Mouse (Mus musculus): ENCODE results near the gene Abhd12b.
A peak's percentile ranks its signal among the peaks of the same experiment; 100 is the strongest.
"Not testable (repeated sequence)": the region's sequence is repeated elsewhere in the genome, so short reads cannot be mapped to it uniquely, and the experiment has no call there.

Gene Abhd12b

DNA sequence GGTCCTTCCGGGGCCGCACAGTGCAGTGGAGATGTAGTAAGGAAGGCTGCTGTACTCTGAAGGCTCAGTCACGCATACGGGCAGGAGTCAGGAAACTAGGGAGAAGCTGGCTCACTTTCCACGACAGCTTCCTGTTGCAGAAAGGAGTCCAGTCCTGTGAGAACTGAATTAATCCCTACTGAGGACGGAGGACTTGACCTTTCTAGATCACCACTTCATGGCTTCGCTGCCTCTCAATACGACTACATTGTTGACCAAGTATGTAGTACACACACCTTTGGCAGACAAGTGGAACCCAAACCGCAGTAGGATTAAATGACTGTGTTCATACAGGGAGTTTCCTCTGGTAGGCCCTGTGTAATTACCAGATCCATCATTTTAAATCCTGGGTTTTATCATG is 16.3 kb upstream of the Abhd12b start:
- no peak for DNase-seq (ENCODE audit: low spot score in 2 of 2)

- no peak for DNase-seq (ENCODE audit: low spot score in 2 of 2)
Measured at GRCm38 (mm10) chr12:70139871-70140270, 14.1 kb upstream of the Abhd12b start.

- DNase-seq (ENCODE audit: low spot score in 2 of 2): no peak
Measured at GRCm38 (mm10) chr12:70140542-70140941, 13.4 kb upstream of the Abhd12b start.

DNA sequence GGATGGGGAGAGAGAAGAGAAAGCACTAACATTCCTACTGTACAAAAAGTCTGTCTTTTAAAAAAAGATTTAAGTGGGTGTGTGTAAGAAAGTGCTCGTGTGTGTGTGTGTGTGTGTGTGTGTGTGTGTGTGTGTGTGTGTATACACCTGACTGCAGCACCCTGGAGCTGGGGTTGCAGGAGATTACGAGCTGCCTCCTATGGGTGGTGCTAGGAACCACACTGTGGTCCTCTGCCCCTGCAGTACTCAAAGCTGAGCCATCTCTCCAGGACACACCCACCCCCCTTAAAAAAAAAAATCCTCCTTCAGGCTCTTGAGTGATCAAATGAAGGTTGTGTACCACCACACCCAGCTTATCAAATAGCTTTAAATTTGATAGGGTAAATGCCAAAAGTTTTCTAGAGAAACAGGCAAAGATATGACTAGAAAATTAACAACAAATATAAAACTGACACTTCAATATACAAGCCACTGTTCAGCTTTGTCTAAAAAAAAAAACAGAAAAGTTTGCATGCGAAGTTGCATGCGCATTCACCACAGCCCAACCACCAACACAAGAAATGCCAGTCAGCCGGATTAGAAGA is 12.9 kb upstream of the Abhd12b start:
- DNase-seq (ENCODE audit: low spot score in 2 of 2): no peak

DNA sequence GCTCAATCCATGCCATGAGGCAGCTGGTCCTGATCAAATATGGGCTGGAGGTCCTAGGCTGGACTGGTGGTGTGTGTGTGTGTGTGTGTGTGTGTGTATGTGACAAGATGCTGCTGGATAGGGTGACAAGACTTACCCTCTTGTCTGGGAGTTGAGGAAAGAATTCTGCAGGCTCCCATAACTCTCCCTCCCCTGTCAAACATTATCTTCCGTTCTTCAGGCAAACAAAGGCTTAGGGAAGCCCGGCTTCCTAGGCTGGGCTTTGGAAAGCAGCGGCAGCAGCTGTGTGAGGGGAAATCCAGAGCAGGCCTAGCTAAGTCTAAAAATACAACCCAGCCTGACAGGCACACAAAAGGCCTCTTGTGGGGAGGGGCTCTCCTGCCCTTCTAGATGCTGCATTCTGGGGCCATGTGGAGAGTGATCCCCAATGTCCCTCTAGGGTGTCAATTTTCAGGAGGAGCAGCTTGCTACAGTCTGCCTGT is 9.8 kb upstream of the Abhd12b start:
- DNase-seq (ENCODE audit: low spot score in 2 of 2): not testable (repeated sequence)

DNA sequence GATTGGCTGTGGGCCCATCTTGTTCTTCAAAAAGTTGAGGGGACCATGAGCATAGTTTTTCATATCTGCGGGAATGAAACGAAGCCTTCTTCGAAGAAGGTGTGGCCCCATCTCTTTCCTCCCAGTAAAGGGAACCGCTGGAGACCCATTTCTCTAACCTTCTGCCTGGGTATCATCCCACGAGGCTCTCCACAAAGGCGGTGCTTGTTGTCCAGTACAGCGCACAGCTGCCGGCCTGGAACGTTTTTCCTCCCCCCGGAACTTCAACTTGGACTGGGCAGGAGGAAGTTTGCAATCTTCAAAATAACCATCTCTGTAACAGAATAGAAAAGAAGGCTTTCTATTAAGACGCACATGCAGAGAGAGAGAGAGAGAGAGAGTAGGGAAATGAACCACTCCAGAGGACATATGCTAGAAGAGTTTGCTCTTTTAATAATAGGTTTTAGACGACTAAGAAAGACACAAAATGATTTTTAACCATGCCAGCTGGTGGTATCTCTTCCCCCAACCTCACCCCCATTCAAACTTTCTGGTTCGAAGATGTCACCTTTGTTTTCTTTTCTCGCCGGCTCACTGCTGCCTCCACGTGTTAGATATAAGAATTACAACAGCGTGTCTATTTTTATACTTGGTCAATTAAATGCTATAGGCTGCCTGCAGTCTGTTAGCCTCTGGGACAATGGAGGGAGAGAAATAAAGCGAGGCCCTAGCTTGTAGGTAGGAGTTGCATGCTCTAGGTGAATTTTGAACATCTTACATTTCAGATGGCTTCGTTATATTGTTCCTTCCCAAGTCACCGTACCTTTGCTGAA is 9.1 kb upstream of the Abhd12b start:
- DNase-seq (ENCODE audit: low spot score in 2 of 2): peak; percentile 36 to 78

GRCm38 (mm10) chr12:70145586-70145985 is 8.4 kb upstream of the Abhd12b start:
- DNase-seq (ENCODE audit: low spot score in 2 of 2): no peak

DNA sequence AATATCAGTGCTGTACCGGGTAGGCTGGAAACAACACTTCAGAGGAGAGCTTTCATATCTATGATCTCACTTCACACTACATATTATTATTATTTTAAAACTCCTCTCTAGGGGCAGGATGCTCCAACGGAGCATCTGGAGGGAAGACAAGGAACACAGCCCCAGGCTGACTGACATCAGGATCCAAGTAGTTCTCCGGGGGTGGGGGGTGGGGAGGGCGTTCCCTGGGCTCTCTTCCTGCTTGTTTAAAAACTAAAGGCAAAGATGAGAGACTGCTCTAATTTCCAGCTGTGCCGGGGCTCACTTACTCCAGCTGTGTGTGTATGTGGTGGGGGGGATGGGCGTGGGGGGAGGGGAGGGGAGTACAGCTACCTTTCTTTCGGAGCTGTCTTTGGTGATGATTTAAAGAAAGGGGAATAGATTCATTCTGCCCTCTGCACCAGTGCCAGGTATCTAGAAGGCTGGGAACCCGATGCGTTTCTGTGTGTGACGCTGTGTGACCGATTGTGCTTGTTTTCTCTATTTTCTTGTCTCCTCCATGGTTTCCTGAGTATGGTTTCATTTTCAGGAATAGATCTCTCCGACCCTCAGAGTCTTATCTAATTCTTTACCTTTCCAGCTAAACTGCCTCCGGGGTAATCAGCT is 5.8 kb upstream of the Abhd12b start:
- DNase-seq (ENCODE audit: low spot score in 2 of 2): peak in 1 of 2 experiments; percentile 8

DNA sequence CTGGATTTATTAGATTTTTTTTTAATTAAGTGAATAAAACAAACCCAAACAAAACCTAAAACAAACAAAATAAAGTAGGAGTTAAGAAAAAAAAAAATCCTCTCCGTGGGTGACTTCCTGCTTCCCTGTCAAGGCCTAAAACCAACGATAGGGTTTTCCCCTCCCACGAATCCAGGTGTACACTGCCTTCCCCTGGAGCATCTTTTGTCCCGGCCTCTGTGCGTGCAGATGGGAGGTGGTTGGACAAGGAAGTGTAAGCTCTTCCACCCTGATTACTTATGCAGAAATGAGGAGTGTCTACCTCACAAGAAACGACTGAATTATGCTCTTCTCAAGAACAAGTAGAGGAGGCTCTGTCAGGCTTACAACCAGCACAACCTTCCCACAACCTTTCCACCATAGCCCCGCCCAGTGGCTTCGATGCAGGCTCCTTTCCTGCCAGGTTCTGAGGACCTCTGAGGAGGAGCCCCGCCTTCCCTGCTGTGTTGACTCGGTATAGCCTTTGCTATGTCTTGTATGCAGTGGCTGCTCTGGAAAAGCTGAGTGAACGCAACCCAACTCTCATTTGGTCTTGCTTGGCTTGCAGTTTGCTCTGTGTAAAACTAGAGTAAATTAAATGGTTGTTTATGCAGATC is 5.2 kb upstream of the Abhd12b start:
- peak; percentile 36 to 54 for DNase-seq (ENCODE audit: low spot score in 2 of 2)

DNA sequence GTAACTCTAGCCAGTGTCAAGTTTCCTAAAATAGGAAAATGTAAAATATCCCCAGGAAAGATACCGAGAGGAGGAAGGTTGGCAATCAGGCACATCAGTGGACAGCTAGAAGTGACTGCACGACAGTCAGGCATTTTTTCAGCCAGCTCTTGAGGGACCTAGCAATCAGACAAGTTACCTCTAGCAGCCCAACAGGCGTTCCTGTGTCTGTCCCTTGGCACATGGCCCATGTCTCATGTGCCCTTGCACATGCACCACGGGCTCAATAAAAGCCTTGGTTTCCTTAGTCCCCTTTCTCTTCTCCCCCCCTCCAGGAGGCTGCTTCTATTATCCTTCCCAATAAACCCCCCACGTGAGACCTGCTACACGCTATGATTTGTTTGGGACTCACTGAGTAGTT is 2.3 kb downstream of the Abhd12b start:
- DNase-seq (ENCODE audit: low spot score in 2 of 2): no peak

DNA sequence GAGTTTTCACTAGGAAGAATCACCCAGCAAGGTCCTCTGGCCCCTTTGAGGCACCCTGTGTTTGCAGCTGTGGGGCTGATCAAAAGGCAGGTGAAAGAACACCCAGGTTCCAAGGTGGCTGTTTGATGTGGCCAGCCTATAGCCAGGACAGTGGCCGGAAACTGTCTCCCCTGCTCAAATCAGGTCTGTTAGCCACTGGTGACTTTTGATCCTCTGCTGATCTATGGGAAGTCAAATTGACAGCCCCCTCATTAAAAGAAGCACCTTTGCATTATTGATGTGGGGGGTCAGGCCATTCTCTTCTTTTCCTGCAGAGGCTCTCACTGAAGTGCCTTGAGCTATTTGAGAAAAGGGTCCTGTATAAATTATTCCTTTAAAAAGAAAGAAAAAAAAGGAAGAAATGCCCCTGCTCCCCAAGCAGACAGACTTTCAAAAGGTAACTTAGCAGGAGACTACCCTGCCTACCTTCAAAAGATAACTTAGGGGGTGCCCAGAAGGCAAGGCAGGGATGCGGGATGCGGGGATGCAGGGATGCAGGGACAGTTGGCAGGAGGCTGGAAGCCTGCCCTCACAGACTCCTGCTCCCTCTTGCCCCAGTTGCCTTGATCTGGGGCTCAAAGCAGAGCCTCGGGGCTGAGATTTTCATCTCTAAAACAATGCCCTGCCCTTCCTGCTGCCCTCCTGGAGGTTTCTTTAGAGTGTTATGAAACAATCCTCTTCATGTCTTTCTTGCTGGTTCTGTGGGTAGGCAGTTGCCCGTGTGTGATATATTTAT is 3.5 kb downstream of the Abhd12b start:
- DNase-seq (ENCODE audit: low spot score in 2 of 2): no peak

DNA sequence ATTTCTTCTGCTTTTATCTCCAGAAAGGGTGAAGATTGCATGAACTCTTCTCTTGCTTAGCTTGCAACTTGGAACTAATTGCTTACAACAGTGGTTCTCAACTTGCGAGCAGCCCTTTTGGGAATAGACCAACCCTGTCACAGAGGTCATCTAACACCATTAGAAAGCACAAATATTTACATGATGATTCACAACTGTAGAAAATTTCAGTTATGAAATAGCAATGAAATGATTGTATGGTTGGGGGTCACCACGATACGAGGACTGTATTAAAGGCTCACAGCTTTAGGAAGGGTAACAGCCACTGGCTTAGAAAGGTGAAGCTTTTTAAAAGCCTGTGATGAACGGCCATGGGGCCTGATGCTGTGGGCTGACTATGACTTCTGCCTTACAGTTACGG is 7.1 kb downstream of the Abhd12b start:
- DNase-seq (ENCODE audit: low spot score in 2 of 2): no peak

GRCm38 (mm10) chr12:70164741-70165140 is 10.8 kb downstream of the Abhd12b start:
- no peak for DNase-seq (ENCODE audit: low spot score in 2 of 2)

DNA sequence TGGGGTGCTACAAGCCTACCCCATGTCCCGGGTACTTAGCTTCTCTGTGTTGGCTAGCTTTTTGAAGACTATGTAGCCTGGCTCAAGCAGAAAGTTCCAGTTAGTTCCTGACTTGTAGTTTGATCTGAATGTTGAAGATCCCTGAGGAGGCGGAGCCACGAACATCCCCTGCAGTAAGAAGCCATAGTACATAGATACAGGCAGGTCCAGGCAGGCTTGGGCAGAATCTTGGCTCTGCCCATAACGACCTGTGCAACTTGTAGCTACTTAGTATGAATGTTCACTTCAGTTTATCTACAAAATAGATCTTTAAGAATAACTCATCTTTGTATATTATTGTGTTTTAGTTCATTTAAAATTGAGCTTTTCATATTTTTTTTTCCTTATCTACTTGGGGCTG is 14.0 kb downstream of the Abhd12b start:
- DNase-seq (ENCODE audit: low spot score in 2 of 2): no peak

GRCm38 (mm10) chr12:70169969-70170368 is 16.0 kb downstream of the Abhd12b start:
- no peak for DNase-seq (ENCODE audit: low spot score in 2 of 2)

GRCm38 (mm10) chr12:70183507-70183906 is 29.6 kb downstream of the Abhd12b start:
- not testable (repeated sequence) for DNase-seq (ENCODE audit: low spot score in 2 of 2)

- no peak for DNase-seq (ENCODE audit: low spot score in 2 of 2)
Measured at GRCm38 (mm10) chr12:70184173-70184783, 30.3 kb downstream of the Abhd12b start.

DNA sequence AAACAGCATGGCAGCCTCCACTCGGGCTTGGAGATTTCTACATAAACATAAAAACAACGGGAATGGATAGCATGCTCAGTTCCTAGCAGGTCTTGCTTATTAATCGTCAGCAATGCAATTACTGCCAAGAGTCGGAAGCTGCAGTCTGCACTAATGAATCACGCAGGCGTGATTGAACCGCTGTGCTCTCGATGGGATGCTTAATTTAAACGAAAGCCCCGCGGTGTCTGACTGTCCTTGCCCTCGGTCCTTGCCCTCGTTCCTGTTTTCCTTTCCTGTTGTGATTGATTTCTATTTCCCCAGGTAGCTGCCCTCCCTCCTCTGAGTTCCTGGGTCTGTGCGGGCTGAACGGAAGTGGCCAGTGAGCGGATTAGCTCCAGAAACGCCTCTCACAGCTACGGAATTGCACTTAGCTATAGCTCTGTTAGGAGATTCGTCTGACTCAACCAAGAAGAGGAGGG is 38.4 kb downstream of the Abhd12b start:
- no peak for DNase-seq (ENCODE audit: low spot score in 2 of 2)

DNA sequence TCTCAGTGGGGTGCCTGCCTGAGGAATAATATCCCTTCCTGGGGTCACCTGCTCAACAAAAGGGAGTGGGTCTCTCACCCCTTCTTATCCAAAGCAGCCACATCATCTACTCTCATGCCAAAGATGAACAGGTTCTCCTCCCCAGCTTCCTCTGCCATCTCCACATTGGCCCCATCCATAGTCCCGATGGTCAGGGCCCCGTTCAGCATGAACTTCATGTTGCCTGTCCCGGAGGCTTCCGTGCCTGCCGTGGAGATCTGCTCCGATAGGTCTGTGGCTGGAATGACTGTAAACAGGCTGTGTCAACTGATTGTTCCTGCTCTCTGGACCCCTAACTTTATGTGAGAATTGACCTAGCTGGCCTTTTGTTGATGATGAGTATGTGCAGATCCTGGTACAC is 41.5 kb downstream of the Abhd12b start:
- no peak for DNase-seq (ENCODE audit: low spot score in 2 of 2)

DNA sequence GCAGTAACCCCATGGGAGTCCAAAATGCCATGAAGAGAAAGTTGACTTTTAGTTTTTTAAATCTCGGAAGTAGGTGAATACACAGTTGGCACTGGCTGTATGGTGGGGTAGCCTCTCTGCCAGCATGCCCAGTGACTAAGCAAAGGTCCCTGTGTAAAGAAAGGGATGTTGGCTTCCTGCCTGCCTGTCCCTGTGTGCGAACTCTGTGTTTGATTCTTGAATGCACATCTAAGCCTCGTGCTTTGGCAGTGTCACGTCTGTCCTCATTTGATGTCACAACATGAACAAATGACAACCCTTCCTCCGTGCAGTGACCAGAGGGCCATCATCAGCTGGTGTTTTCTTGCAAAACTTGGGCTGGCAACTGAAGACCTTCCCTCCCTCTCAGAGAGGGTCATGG is 42.4 kb downstream of the Abhd12b start:
- DNase-seq (ENCODE audit: low spot score in 2 of 2): no peak

GRCm38 (mm10) chr12:70201926-70202529 is 48.1 kb downstream of the Abhd12b start:
- no peak for DNase-seq (ENCODE audit: low spot score in 2 of 2)
